Mouse (Mus musculus) heart, postnatal 25 days (tissue): Measurements from ENCODE around the gene Atp2b4. TPM values are rescaled to one million over a fixed set of nuclear protein-coding genes. Genes with fewer than 3 reads are reported as not detected.
A peak's percentile ranks its signal among the peaks of the same experiment; 100 is the strongest.
"Not testable (repeated sequence)": the region's sequence is repeated elsewhere in the genome, so short reads cannot be mapped to it uniquely, and the experiment has no call there.

Source experiments
- DNase-seq: peaks from one replicate; pipeline ENCODE4 v3.0.0; 2022; ENCODE audit warnings: low spot score
- intact Hi-C: fragments of 180-260 bp; cut with DNase I; formaldehyde crosslinking; loops from one replicate; pipeline ENCODE4 v1.15.1; 2025
- microRNA-seq: library from miRNA; unstranded; fragments of <30 nt; microRNA quantifications from one replicate; pipeline ENCODE4 v1.2.0, GENCODE M21; 2022
- total RNA-seq, 2 experiments: library from RNA; stranded (reverse); gene quantifications; 2 replicates each; pipeline ENCODE4 v1.2.3; 2021

Gene Atp2b4
- total RNA-seq, 2 experiments from 2014 or later: 20.5 to 24.0 TPM

GRCm38 (mm10) chr1:133667721-133668120 lies 133.1 kb downstream of the Atp2b4 start:
- DNase-seq: no peak
- intact Hi-C loops: no loop called here

GRCm38 (mm10) chr1:133665713-133666112 lies 135.1 kb downstream of the Atp2b4 start:
- DNase-seq, intact Hi-C loops: not testable (repeated sequence)

DNA sequence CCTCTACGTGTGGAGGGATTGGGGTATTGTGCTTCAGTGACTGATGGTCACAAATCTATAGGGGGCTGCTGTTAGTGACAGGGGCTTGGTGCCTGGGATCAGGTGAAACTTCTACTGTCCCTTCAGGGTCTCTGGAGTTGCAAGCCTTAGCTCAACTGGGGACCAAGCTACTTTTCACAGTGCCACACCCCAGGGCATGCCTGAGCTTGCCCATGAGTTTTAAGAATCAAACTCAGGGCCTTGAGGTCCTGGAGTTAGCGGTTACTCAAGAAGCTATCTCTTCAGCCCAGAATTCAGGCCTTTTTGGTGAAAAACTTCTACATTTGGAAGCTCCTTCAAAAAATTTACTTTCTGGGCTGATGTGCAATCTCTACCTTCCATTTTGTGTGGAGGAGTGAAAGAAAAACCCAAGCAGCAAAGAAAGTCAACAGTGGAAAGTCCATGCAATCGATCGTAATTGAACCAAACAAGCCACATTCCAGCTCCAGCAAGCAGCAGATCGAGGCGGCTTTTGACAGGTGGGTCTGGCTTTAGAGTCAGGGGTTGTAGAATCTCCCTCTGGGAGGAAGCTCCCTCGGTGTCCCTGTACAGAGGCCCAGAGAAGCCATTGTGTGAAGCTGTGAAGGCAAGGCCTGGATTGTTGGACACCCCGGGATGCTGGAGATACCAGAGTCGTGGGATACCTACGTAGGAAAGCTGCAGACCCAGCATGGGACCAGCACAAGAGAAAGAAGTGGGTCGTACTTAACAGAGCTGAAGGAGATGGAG lies 136.5 kb downstream of the Atp2b4 start:
- no peak for DNase-seq
- intact Hi-C loops: no loop called here

- intact Hi-C loops: no loop called here
- no peak for DNase-seq
Observed at GRCm38 (mm10) chr1:133663427-133663826, 137.4 kb downstream of the Atp2b4 start.

- intact Hi-C loops: no loop called here
Observed at GRCm38 (mm10) chr1:133662941-133663340, 137.9 kb downstream of the Atp2b4 start.

DNA sequence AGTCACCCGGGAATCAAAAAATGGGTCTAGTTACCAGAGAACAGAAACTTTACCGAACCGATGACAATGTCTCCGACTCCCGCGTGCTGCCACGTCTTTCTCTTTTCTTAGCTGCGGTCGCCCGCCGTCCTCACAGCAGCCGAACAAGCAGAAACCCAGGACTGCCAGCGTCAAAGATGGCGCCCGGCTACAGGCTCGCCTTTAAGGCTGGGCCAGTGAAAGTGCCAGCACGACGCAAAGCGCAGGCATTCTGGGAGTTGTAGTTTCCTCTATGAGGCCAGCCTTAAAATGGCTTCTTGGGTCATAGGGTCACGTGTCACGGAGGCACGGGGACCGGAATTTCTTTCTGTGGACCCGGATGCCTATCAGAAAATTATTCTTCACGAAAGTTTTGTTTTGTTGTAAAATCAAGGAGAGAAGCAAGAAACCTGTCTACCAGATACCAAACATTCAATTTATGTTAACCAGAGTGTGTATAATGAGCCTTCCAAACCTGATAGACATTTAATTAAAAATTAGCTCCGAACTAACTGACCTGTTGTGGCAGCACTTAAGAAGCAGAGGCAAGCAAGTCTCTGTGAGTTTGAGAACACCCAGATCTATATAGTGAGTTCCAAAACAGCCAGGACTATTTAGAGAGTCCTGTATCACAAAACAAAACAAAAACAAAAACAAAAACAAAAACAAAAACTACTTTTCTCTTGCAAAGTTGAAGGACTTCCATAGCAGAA lies 139.5 kb downstream of the Atp2b4 start, which contains the start of gene Gm38394:
Gm38394 (minus strand) TSS at position 116 of the 731 bp plus-strand sequence.
- peak; percentile 89 for DNase-seq
- intact Hi-C loops: loop anchor here (2.0 kb wide), 1 partner anchor 51 kb away; the partner anchor contains the start of gene Snrpe

More at GRCm38 (mm10) chr1:133662941-133663340, 137.9 kb downstream of the Atp2b4 start:
- no peak for DNase-seq

- DNase-seq: peak; percentile 31
- intact Hi-C loops: loop anchor here (2.0 kb wide), 1 partner anchor 50 kb away; the partner anchor contains the start of gene Snrpe
Observed at GRCm38 (mm10) chr1:133660466-133661202, 140.2 kb downstream of the Atp2b4 start, which contains the start of gene Zbed6. TSS of gene Zbed6 (minus strand) at chr1:133660885.

GRCm38 (mm10) chr1:133658878-133659277 lies 142.0 kb downstream of the Atp2b4 start:
- no peak for DNase-seq
- intact Hi-C loops: no loop called here

- intact Hi-C loops: no loop called here
- DNase-seq: no peak
Observed at GRCm38 (mm10) chr1:133656811-133657210, 144.0 kb downstream of the Atp2b4 start.

- intact Hi-C loops: no loop called here
- no peak for DNase-seq
Observed at GRCm38 (mm10) chr1:133653033-133653432, 147.8 kb downstream of the Atp2b4 start.

- DNase-seq: no peak
- intact Hi-C loops: no loop called here
Observed at GRCm38 (mm10) chr1:133650288-133651055, 150.4 kb downstream of the Atp2b4 start.

Small RNA genes lying within 50 kb of the gene (microRNA-seq; reads per million reads assigned to microRNA genes)
- not detected for gene Mir6903

Other genes starting within 250 kb of the Atp2b4 start
- gene Snrpe, start 190.8 kb downstream of the Atp2b4 start, total RNA-seq: 10 to 100 TPM; 69.7 to 75.6 TPM
- gene Zbed6, start 140.2 kb downstream of the Atp2b4 start, total RNA-seq: 1 to 10 TPM; 5.7 to 8.3 TPM
- 10 to 100 TPM; 15.7 to 15.9 TPM for gene Gm38394, start 139.7 kb downstream of the Atp2b4 start, total RNA-seq
- gene Lax1, start 110.9 kb downstream of the Atp2b4 start, total RNA-seq: under 1 TPM in 1 of 2 experiments, not detected in 1; 0.36 TPM
- under 1 TPM; 0.36 to 0.42 TPM for gene Optc, start 107.0 kb upstream of the Atp2b4 start, total RNA-seq
- gene Prelp, start 120.4 kb upstream of the Atp2b4 start, total RNA-seq: 10 to 100 TPM; 30.4 to 36.3 TPM
- 10 to 100 TPM; 11.6 to 12.1 TPM for gene Fmod, start 236.2 kb upstream of the Atp2b4 start, total RNA-seq